Mouse (Mus musculus): Measurements from ENCODE around the gene Dhx40. TPM values are rescaled to one million over a fixed set of nuclear protein-coding genes. Genes with fewer than 3 reads are reported as not detected.
"Not testable (repeated sequence)": the region's sequence is repeated elsewhere in the genome, so short reads cannot be mapped to it uniquely, and the experiment has no call there.

Dhx40 gene
- total and polyA plus RNA-seq, 2 experiments: 3.4 to 28.9 TPM

- DNase-seq (ENCODE audit: extremely low read depth, low read depth, low spot score): no peak
- Histone ChIP-seq H3K36me3 (ENCODE audit: control insufficient read depth, insufficient read depth, low read length) (peaks cover 45% of the 10 kb centered on the region), H3K4me3 (ENCODE audit: insufficient read depth, low read depth, low read length) (no peak overlapping the region), H3K4me1 (ENCODE audit: control insufficient read depth, insufficient read depth, low read length) (no peaks in the 10 kb centered on the region; the same call in 1 of the 2 replicates), H3K9ac (ENCODE audit: low read depth, low read length) (no peak overlapping the region), H3K27ac (replicated peaks; ENCODE audit: insufficient read depth, low read depth, low read length) (no peak overlapping the region), H3K27me3 (ENCODE audit: control insufficient read depth, insufficient read depth, low read length) (no peaks in the 10 kb centered on the region), H3K79me2 (ENCODE audit: control insufficient read depth, insufficient read depth, low read length) (no peaks in the 10 kb centered on the region)
- TF ChIP-seq POLR2A (IDR thresholded peaks at IDR 0.05; ENCODE audit: extremely low read depth, insufficient read depth, low read length) (no peak), CTCF (IDR thresholded peaks at IDR 0.05; ENCODE audit: low read depth, low read length) (no peak)
- 91% methylated on average over 2 of the region's 2 CpGs for WGBS
Observed at GRCm38 (mm10) chr11:86785767-86786166, 21.8 kb downstream of the Dhx40 start.

DNA sequence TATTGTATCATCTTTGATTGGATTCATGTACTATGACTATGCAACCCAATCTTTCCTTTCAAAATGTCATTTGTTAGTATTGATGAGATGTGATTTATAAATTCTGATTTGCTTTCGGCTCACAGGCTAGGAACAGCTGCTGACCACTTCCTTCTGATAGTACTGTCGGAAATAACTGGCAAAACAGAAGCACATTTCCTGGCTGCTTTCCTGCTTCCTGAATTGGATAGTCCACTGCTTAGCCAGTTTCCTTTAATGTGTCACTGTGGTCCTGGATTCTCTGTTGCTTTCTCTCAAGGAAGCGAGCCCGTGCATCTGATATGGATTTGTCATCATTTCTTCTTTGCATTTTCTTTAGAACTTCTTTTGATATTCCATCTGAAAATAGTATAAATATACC, 37.7 kb downstream of the Dhx40 start:
- no peak for TF ChIP-seq POLR2A (IDR thresholded peaks at IDR 0.05; ENCODE audit: extremely low read depth, insufficient read depth, low read length)
- WGBS: 75% methylated on average over 4 of the region's 4 CpGs
- Histone ChIP-seq H3K36me3 (ENCODE audit: control insufficient read depth, insufficient read depth, low read length) (peaks cover 26% of the 10 kb centered on the region), H3K79me2 (ENCODE audit: control insufficient read depth, insufficient read depth, low read length) (no peaks in the 10 kb centered on the region), H3K27ac (replicated peaks; ENCODE audit: insufficient read depth, low read depth, low read length) (no peak overlapping the region), H3K9ac (ENCODE audit: low read depth, low read length) (no peak overlapping the region), H3K4me1 (ENCODE audit: control insufficient read depth, insufficient read depth, low read length) (no peaks in the 10 kb centered on the region), H3K27me3 (ENCODE audit: control insufficient read depth, insufficient read depth, low read length) (no peaks in the 10 kb centered on the region), H3K4me3 (ENCODE audit: insufficient read depth, low read depth, low read length) (no peak overlapping the region)
- no peak for DNase-seq (ENCODE audit: extremely low read depth, low read depth, low spot score)

- WGBS: 97% methylated on average over 2 of the region's 2 CpGs
- no peak for DNase-seq (ENCODE audit: extremely low read depth, low read depth, low spot score)
- no peak overlapping the region for H3K27ac ChIP-seq (replicated peaks; ENCODE audit: insufficient read depth, low read depth, low read length)
- H3K36me3 ChIP-seq (ENCODE audit: control insufficient read depth, insufficient read depth, low read length): peaks cover 3% of the 10 kb centered on the region
- no peaks in the 10 kb centered on the region for H3K79me2 ChIP-seq (ENCODE audit: control insufficient read depth, insufficient read depth, low read length)
- H3K4me3 ChIP-seq (ENCODE audit: insufficient read depth, low read depth, low read length): no peak overlapping the region
- no peaks in the 10 kb centered on the region for H3K27me3 ChIP-seq (ENCODE audit: control insufficient read depth, insufficient read depth, low read length)
- H3K4me1 ChIP-seq (ENCODE audit: control insufficient read depth, insufficient read depth, low read length): no peaks in the 10 kb centered on the region
- no peak for TF ChIP-seq CTCF (IDR thresholded peaks at IDR 0.05; ENCODE audit: low read depth, low read length)
- TF ChIP-seq POLR2A (IDR thresholded peaks at IDR 0.05; ENCODE audit: extremely low read depth, insufficient read depth, low read length): no peak
- no peak overlapping the region for H3K9ac ChIP-seq (ENCODE audit: low read depth, low read length)
Observed at GRCm38 (mm10) chr11:86764501-86764900, 43.0 kb downstream of the Dhx40 start.

DNA sequence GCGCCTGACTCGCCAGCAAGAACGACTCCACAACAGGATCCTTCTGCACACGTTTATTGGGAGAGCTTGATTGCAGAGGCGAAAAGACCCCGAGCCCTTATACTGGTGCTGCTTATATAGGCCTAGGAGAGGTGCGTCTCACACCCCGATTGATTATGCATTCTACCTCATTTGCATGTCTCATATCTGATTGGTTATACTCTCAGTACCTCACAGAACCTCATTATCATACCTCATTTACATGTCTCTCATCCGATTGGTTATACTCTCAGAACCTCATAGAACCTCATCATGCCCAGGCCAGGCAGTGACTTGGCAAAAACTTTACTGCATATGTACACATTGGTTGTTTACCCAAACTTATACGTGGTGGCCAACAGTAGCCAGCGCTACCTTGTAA, 44.4 kb downstream of the Dhx40 start:
- not testable (repeated sequence) for H3K79me2 ChIP-seq (ENCODE audit: control insufficient read depth, insufficient read depth, low read length); H3K27ac ChIP-seq (replicated peaks; ENCODE audit: insufficient read depth, low read depth, low read length); DNase-seq (ENCODE audit: extremely low read depth, low read depth, low spot score); H3K9ac ChIP-seq (ENCODE audit: low read depth, low read length); H3K27me3 ChIP-seq (ENCODE audit: control insufficient read depth, insufficient read depth, low read length); H3K4me3 ChIP-seq (ENCODE audit: insufficient read depth, low read depth, low read length); H3K4me1 ChIP-seq (ENCODE audit: control insufficient read depth, insufficient read depth, low read length); H3K36me3 ChIP-seq (ENCODE audit: control insufficient read depth, insufficient read depth, low read length)
- WGBS: 95% methylated on average over 11 of the region's 11 CpGs

DNA sequence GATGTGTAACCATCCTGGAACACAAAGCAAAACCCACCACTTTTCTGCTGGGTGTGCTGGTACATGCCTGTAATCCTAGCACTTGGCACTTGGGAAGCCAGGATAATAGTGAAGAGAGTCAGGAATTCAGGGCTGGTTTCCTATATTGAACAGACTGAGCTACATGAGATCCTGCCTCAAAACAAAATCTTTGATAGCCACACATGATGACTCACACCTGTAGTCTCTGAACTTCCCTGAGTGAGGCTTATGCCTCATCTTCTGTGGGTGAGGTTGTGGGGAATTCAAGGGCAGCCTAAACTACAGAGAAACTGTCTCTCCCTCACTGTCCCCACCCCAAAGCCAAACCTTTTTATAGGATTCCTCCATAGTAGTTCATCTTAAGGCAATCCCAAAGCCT, 47.2 kb downstream of the Dhx40 start:
- TF ChIP-seq CTCF (IDR thresholded peaks at IDR 0.05; ENCODE audit: low read depth, low read length): no peak
- TF ChIP-seq POLR2A (IDR thresholded peaks at IDR 0.05; ENCODE audit: extremely low read depth, insufficient read depth, low read length): no peak
- no peaks in the 10 kb centered on the region for H3K27me3 ChIP-seq (ENCODE audit: control insufficient read depth, insufficient read depth, low read length)
- no peak overlapping the region for H3K9ac ChIP-seq (ENCODE audit: low read depth, low read length)
- DNase-seq (ENCODE audit: extremely low read depth, low read depth, low spot score): no peak
- peaks cover 9% of the 10 kb centered on the region; the same call in 1 of the 2 replicates for H3K79me2 ChIP-seq (ENCODE audit: control insufficient read depth, insufficient read depth, low read length)
- no peaks in the 10 kb centered on the region for H3K36me3 ChIP-seq (ENCODE audit: control insufficient read depth, insufficient read depth, low read length)
- H3K27ac ChIP-seq (replicated peaks; ENCODE audit: insufficient read depth, low read depth, low read length): no peak overlapping the region
- no peak overlapping the region for H3K4me3 ChIP-seq (ENCODE audit: insufficient read depth, low read depth, low read length)
- no peaks in the 10 kb centered on the region; the same call in 1 of the 2 replicates for H3K4me1 ChIP-seq (ENCODE audit: control insufficient read depth, insufficient read depth, low read length)

DNA sequence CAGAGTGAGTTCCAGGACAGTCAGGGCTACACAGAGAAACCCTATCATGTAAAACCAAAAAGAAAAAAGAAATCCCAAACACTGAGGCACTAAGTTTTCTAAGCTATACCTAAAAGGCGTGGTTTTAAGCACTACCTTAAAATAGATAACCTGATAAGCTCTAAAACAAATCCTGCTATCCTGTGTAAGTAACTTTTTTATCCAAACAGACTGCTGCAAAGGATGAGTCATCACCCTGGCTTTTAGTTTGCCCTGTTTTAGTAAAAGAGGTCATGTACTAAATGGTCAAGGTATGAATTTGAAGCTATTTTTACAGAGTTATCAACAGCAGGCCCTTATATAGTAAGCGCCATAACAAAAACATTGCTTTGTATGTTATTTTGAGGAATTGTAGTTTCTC, 47.7 kb downstream of the Dhx40 start:
- TF ChIP-seq CTCF (IDR thresholded peaks at IDR 0.05; ENCODE audit: low read depth, low read length): no peak
- TF ChIP-seq POLR2A (IDR thresholded peaks at IDR 0.05; ENCODE audit: extremely low read depth, insufficient read depth, low read length): no peak
- Histone ChIP-seq H3K4me1 (ENCODE audit: control insufficient read depth, insufficient read depth, low read length) (no peaks in the 10 kb centered on the region; the same call in 1 of the 2 replicates), H3K27me3 (ENCODE audit: control insufficient read depth, insufficient read depth, low read length) (no peaks in the 10 kb centered on the region), H3K36me3 (ENCODE audit: control insufficient read depth, insufficient read depth, low read length) (no peaks in the 10 kb centered on the region), H3K4me3 (ENCODE audit: insufficient read depth, low read depth, low read length) (no peak overlapping the region), H3K79me2 (ENCODE audit: control insufficient read depth, insufficient read depth, low read length) (peaks cover 9% of the 10 kb centered on the region; the same call in 1 of the 2 replicates), H3K9ac (ENCODE audit: low read depth, low read length) (no peak overlapping the region), H3K27ac (replicated peaks; ENCODE audit: insufficient read depth, low read depth, low read length) (no peak overlapping the region)
- DNase-seq (ENCODE audit: extremely low read depth, low read depth, low spot score): no peak
- 90% methylated on average over 2 of the region's 2 CpGs for WGBS
